Mouse (Mus musculus) spleen, adult 2 months (tissue): ENCODE data around the gene Iqgap1.

ENCODE experiments used
- CTCF ChIP-seq: fragments of 200-500 bp; IDR thresholded peaks from 2 replicates; pipeline ENCODE4 v1.5.1; 2011; ENCODE audit warnings: mild to moderate bottlenecking, inconsistent platforms; ENCODE audit not compliant: insufficient read depth, insufficient read length, insufficient replicate concordance; ENCODE audit errors: extremely low read depth
- POLR2A ChIP-seq: fragments of 200-500 bp; IDR thresholded peaks from 2 replicates; pipeline ENCODE4 v1.6.1; 2011; ENCODE audit warnings: low read depth, low read length, inconsistent platforms

GRCm38 (mm10) chr7:80842132-80842531 is 16.4 kb upstream of the Iqgap1 start:
- no peak for TF ChIP-seq CTCF
- TF ChIP-seq POLR2A, result no peak
